Mouse (Mus musculus) liver, embryonic 16.5 days (tissue): ENCODE measurements around the gene Spink8. TPM values are rescaled to one million over a fixed set of nuclear protein-coding genes. Genes with fewer than 3 reads are reported as not detected.

Experiments used
- ATAC-seq: fragments of 200-750 bp; cut with Nextera tagmentation; 2 replicates; pipeline ENCODE4 v1.8.0; 2017; ENCODE audit warnings: low read depth, mild to moderate bottlenecking, moderate number of reproducible peaks, moderate library complexity
- H3K27ac ChIP-seq: fragments of 300-500 bp; sonication (generic); 2 replicates; pipeline ENCODE4 v1.5.1; 2014; ENCODE audit warnings: mild to moderate bottlenecking, low read length
- H3K27me3 ChIP-seq: fragments of 300-500 bp; sonication (generic); 2 replicates; pipeline ENCODE4 v1.6.1; 2014; ENCODE audit warnings: low read depth, low read length, mixed read lengths; ENCODE audit not compliant: control insufficient read depth, insufficient read depth
- H3K36me3 ChIP-seq: fragments of 300-500 bp; sonication (generic); 2 replicates; pipeline ENCODE4 v1.6.1; 2014; ENCODE audit warnings: mild to moderate bottlenecking; ENCODE audit not compliant: control insufficient read depth, insufficient read depth
- H3K4me1 ChIP-seq: fragments of 300-500 bp; sonication (generic); 2 replicates; pipeline ENCODE4 v1.6.1; 2014; ENCODE audit warnings: low read depth, low read length, mixed read lengths; ENCODE audit not compliant: control insufficient read depth
- H3K4me2 ChIP-seq: fragments of 300-500 bp; sonication (generic); 2 replicates; pipeline ENCODE4 v1.6.1; 2014; ENCODE audit warnings: low read depth, low read length, mixed read lengths
- H3K4me3 ChIP-seq: fragments of 300-500 bp; sonication (generic); 2 replicates; pipeline ENCODE4 v1.5.1; 2014; ENCODE audit warnings: low read depth, mild to moderate bottlenecking, low read length
- H3K9ac ChIP-seq: fragments of 300-500 bp; sonication (generic); 2 replicates; pipeline ENCODE4 v1.6.1; 2014; ENCODE audit warnings: low read depth, low read length
- H3K9me3 ChIP-seq: fragments of 300-500 bp; sonication (generic); replicated peaks from 2 replicates; pipeline ENCODE4 v1.6.1; 2016; ENCODE audit warnings: low read length; ENCODE audit not compliant: control insufficient read depth
- WGBS: fragments of 180-500 bp; shearing (Covaris S2); extraction: QIAGEN DNeasy Blood & Tissue Kit; methylation state at CpG from one replicate; pipeline ENCODE4 v1.1.7; 2014; ENCODE audit not compliant: insufficient replicate concordance; 5-methylcytosine and 5-hydroxymethylcytosine counted together
- polyA plus RNA-seq: library from polyadenylated mRNA; unstranded; fragments of >200 nt; fragmentation: Nextera tagmentation; extraction: Ambion mirVana; gene quantifications from 2 replicates; pipeline ENCODE4 v1.2.1, GENCODE M21; 2015

The Spink8 gene
- polyA plus RNA-seq, 1 experiment from 2014 or later = not detected

DNA sequence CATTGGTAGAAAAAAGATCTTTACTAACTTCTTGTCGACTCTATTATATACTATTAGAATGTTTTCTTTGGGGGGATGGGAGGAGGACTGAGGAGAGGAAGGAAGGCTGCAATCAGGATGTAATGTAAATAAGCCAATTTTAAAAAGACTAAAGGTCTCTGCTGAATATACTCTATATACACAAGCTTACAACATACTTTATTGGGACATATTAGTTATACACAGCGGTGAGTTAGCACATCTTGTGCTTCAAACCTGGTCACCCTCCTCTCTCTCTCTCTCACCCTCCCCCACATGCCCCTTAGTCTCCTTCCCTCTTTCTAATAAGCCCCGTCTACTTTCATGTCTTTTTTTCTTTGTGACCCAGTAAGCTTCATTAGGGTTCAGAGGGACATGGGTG is 4.2 kb upstream of the Spink8 start:
- Histone ChIP-seq H3K4me1 (no peaks in the 10 kb centered on the region), H3K27me3 (no peaks in the 10 kb centered on the region), H3K4me2 (no peak overlapping the region), H3K36me3 (no peaks in the 10 kb centered on the region), H3K9me3 (no peaks in the 10 kb centered on the region), H3K27ac (no peak overlapping the region), H3K4me3 (no peak overlapping the region), H3K9ac (no peak overlapping the region)
- no peak for ATAC-seq
- WGBS = 30% methylated on average over 3 of the region's 3 CpGs

DNA sequence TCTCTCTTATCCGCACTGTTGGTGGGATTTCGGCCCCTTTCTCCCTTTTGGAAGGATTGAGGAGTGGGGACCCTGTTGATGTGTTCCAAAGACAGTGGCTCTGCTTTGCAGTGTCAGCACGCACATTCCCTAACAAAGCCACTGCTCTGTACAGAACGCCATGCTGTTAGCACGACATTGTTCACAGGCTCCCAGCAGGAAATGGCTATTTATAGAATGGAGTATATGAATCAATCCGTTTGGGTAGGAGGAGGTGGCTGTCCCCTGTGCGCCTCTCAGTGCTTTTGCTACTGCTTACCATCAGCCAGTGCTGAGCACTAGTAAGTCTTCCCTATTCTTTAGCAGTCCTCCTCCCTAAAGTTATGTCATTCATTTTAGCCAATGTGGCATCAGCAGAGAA is 1.3 kb downstream of the Spink8 start:
- Histone ChIP-seq H3K27me3 (no peaks in the 10 kb centered on the region), H3K36me3 (no peaks in the 10 kb centered on the region), H3K9ac (no peak overlapping the region), H3K4me3 (no peak overlapping the region), H3K4me1 (no peaks in the 10 kb centered on the region), H3K9me3 (no peaks in the 10 kb centered on the region), H3K27ac (no peak overlapping the region), H3K4me2 (no peak overlapping the region)
- ATAC-seq = no peak
- 29% methylated on average over 7 of the region's 7 CpGs for WGBS

DNA sequence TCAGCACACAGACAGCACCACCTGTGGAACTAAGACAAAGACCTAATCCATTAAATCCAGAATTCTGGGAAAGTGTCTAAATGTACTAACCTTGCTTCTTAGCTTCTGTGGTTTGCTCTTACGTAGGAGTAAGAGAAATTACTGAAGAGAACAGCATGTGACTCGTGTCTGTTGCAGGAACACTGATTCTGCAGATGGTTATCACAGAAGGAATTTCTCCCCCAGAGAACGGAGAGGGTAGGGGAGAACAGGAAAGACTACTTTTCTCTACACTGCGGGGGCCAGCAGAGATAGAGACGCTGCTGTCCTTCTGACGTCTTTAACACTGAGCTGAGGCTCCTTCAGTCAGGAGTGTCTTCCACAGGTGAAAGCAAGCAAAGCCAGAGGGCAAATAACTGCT is 4.3 kb downstream of the Spink8 start:
- no peak overlapping the region for H3K9ac ChIP-seq
- no peak overlapping the region for H3K27ac ChIP-seq
- no peak overlapping the region for H3K4me2 ChIP-seq
- H3K4me3 ChIP-seq = no peak overlapping the region
- H3K36me3 ChIP-seq = no peaks in the 10 kb centered on the region
- H3K9me3 ChIP-seq = no peaks in the 10 kb centered on the region
- H3K27me3 ChIP-seq = no peaks in the 10 kb centered on the region
- no peak for ATAC-seq
- 23% methylated on average over 6 of the region's 6 CpGs for WGBS
- no peaks in the 10 kb centered on the region for H3K4me1 ChIP-seq

DNA sequence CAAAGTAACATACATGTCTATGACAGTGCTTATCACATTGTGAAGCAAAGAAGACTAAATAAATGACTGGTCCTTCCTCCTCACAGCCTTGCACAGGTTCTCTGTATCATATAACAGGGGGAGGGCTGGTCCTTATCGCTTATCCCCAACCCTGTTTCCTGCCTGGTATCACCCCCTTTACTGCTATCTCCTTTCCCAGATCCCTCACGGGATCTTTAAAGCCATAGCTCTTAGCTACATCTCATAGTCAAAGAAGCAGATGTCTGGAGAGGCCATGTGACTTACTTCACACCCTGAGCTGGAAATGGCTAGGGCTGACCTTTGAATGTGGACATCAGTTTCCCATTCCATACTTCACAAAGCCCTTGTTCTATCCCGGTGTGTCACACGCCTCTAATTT is 13.7 kb downstream of the Spink8 start:
- Histone ChIP-seq H3K4me1 (peaks cover 7% of the 10 kb centered on the region), H3K9me3 (no peaks in the 10 kb centered on the region), H3K27ac (no peak overlapping the region), H3K4me3 (no peak overlapping the region), H3K4me2 (no peak overlapping the region), H3K9ac (no peak overlapping the region), H3K27me3 (no peaks in the 10 kb centered on the region), H3K36me3 (no peaks in the 10 kb centered on the region)
- ATAC-seq = peak; percentile 87
- WGBS = 21% methylated on average over 4 of the region's 4 CpGs

DNA sequence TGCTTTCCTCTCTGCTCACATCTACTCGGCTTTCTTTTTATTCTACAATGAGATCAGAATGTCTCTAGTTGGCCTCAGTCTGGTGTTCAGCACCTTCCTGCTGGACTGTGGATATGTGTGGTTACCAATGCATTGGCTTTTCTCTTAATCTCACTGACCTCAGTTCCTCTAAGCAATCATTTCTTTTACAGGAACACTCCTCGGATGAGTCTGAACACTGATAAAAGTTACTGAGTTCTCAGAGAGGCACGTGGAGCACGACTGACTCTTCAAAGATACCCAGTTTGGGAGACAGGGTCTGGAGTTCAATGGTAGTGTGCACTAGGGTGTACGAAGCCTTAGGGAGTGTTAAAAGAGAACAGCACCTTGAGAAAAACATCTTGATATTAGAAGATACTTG is 14.1 kb downstream of the Spink8 start:
- H3K4me2 ChIP-seq = no peak overlapping the region
- 25% methylated on average over 5 of the region's 5 CpGs for WGBS
- no peak overlapping the region for H3K27ac ChIP-seq
- H3K27me3 ChIP-seq = no peaks in the 10 kb centered on the region
- H3K36me3 ChIP-seq = no peaks in the 10 kb centered on the region
- ATAC-seq = peak; percentile 55
- H3K9me3 ChIP-seq = no peaks in the 10 kb centered on the region
- H3K4me1 ChIP-seq = peaks cover 7% of the 10 kb centered on the region
- no peak overlapping the region for H3K9ac ChIP-seq
- no peak overlapping the region for H3K4me3 ChIP-seq

DNA sequence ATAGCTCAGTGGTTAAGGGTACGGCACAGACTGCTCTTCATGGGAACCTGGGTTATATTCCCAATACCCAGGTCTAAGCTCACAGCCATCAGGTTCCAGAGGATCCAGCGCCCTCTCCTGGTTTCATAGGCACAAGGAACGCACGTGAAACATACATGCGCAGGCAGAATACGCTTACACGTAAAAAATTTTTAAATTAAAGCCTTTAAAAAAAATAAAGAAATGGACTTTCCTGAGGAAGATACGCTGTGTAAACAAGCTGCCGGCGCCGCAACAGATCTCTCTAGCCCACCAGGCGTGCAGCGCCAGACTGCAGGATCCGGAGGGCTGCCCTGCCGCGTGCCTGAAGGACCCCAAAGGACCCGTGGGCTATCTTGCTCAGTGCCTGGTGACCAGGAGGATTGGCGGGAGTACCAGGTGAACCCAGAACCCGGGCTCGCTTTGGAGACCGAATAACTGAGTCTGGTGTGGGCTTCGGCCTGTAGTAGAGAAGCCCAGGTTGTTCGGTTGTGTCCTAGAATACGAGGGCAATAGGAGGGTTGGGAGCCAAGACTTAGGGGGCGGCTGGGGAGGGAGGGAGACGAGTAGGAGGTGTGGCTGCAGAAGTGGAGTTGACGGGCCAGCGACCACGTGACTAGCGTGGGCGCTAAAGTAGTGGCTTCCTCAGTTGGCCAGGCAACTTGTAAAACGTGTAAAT is 20.5 kb downstream of the Spink8 start, which contains the start of gene Nme6:
Nme6 (plus strand) TSS at position 359 of the 697 bp plus-strand sequence.
- H3K9me3 ChIP-seq = no peaks in the 10 kb centered on the region
- no peaks in the 10 kb centered on the region for H3K36me3 ChIP-seq
- under 1% methylated on average over 32 of the region's 32 CpGs for WGBS
- H3K27me3 ChIP-seq = no peaks in the 10 kb centered on the region
- peak within 1 kb of the TSS; percentile 79 for H3K4me3 ChIP-seq
- peak within 1 kb of the TSS; percentile 76 for H3K9ac ChIP-seq
- H3K4me1 ChIP-seq = peaks cover 6% of the 10 kb centered on the region; the same call in 1 of the 2 replicates
- ATAC-seq = peak; percentile 95
- peak within 1 kb of the TSS; percentile 77 for H3K27ac ChIP-seq
- H3K4me2 ChIP-seq = peak within 1 kb of the TSS; percentile 87

DNA sequence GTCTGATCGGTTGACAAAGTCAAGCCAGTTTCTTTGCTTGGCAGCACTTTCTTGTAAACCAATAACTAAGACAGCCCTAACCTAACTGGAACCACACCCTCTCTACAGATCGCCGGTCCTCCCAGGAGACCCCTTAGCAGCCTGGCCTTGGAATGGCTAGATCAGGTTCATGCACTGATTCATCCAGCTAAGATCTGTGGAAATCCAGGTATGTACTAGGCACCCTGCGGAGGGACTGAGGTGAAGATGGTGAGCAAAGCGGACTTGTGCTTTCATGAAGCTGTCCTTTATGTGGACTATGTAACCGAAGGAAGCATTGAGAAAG is 21.0 kb downstream of the Spink8 start:
- no peaks in the 10 kb centered on the region for H3K27me3 ChIP-seq
- 10% methylated on average over 6 of the region's 6 CpGs for WGBS
- peak overlapping the region; percentile 79 for H3K4me3 ChIP-seq
- H3K9me3 ChIP-seq = no peaks in the 10 kb centered on the region
- peak overlapping the region; percentile 87 for H3K4me2 ChIP-seq
- H3K27ac ChIP-seq = no peak overlapping the region
- H3K4me1 ChIP-seq = peaks cover 6% of the 10 kb centered on the region; the same call in 1 of the 2 replicates
- ATAC-seq = peak; percentile 1; the same call in 1 of the 2 replicates
- no peaks in the 10 kb centered on the region for H3K36me3 ChIP-seq
- peak overlapping the region; percentile 76 for H3K9ac ChIP-seq

DNA sequence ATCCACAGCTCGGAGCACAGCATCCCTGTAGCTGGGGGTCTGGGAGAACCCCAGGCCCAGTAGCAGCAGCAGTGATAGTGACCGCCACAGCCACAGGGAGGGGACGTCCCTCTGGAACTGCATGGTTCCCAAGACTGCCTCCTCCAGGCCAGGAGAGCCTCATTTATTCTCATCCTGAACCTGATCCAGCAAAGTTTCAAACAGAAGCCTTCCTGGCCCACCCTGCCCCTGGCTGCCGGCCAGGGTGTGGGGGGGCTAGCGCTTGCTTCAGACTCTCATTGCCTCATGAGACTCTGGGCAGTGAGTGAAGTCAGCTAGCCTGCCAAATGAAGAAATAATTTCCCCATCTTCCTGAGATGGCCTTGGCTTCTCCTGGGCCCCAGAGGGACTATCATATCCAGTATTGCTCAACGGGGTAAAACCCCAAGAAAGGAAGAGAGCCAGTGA is 37.3 kb downstream of the Spink8 start, which contains the start of gene Camp:
Camp (minus strand) TSS at position 306 of the 447 bp plus-strand sequence.
- no peaks in the 10 kb centered on the region for H3K9me3 ChIP-seq
- peak; percentile 45 for ATAC-seq
- 0 out of 2 replicates have a peak, but pooled peaks cover under 1% of the 10 kb centered on the region for H3K36me3 ChIP-seq
- WGBS = 69% methylated on average over 6 of the region's 6 CpGs
- H3K27ac ChIP-seq = peak within 1 kb of the TSS; percentile 21
- no peak within 1 kb of the TSS for H3K4me2 ChIP-seq
- peak within 1 kb of the TSS; percentile 22 for H3K4me3 ChIP-seq
- no peak within 1 kb of the TSS; the same call in 1 of the 2 replicates for H3K9ac ChIP-seq
- no peaks in the 10 kb centered on the region for H3K4me1 ChIP-seq
- no peaks in the 10 kb centered on the region for H3K27me3 ChIP-seq

DNA sequence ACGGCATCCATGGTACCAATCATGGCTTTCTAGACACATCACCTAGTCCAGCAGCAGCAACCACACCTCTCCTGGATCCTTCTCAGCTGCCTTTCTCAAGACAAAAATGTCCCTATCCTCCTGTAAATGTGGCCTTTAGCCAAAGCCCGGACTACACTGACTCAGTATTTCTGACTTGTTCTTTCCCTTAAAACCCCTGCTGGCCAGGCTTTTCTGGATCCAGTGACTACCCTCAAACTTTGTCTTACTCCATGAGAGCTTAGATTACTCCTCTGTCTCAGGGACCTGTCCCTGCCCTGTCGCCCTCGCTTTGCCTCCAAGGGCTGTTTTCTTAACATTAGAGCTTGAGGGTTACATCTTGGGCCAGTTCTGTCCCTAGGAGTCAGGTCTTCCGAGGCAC is 38.0 kb downstream of the Spink8 start:
- peak overlapping the region; percentile 14; the same call in 1 of the 2 replicates for H3K27ac ChIP-seq
- ATAC-seq = no peak

More for the DNA sequence above, 38.0 kb downstream of the Spink8 start:
- Histone ChIP-seq H3K4me3 (no peak overlapping the region), H3K4me2 (no peak overlapping the region), H3K36me3 (no peaks in the 10 kb centered on the region), H3K9me3 (no peaks in the 10 kb centered on the region), H3K4me1 (no peaks in the 10 kb centered on the region), H3K9ac (no peak overlapping the region), H3K27me3 (no peaks in the 10 kb centered on the region)
- 70% methylated on average over 5 of the region's 5 CpGs for WGBS
